Mouse (Mus musculus) bone marrow macrophage, adult 2 months (primary cell): ENCODE measurements around the gene Arhgef7.

ENCODE experiments used
- CTCF ChIP-seq: IDR thresholded peaks from 2 replicates; pipeline ENCODE4 v1.5.1; 2012; ENCODE audit warnings: low read depth, mild to moderate bottlenecking, low read length, moderate library complexity
- POLR2A ChIP-seq: IDR thresholded peaks from 2 replicates; pipeline ENCODE4 v1.6.1; 2012; ENCODE audit warnings: mild to moderate bottlenecking, low read depth, low read length, borderline replicate concordance

DNA sequence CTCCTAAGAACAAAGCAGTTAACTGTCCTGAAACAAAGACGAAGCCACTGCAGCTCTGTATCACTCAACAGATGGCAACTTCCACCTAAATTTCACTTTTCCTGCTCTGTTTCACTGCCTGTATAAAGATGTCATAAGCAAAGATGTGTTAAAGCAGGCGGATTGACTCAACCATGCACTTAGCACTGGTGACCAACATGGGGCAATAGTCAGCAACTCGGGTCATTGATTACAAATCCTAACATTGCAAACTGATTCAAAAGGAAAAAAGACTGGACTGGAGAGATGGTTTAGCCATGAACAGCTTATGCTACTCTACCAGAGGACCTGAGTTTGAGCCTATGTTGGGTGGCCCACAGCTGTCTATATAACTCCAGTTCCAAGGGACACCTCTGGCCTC is 18.0 kb upstream of the Arhgef7 start:
- no peak for TF ChIP-seq POLR2A
- TF ChIP-seq CTCF, result no peak
